Mouse (Mus musculus) liver, embryonic 14.5 days (tissue): ENCODE measurements at regions not wholly inside any gene's neighbourhood (a gene's known extent, or its start where the extent isn't known, plus 50 kb on each side); places are given as distances from the start of the nearest gene placed in this dataset.

Source experiments
- CTCF ChIP-seq: IDR thresholded peaks from 2 replicates; pipeline ENCODE4 v1.5.1; 2016; ENCODE audit warnings: antibody characterized with exemption, low read depth, control low read depth
- EP300 ChIP-seq: IDR thresholded peaks from 2 replicates; pipeline ENCODE4 v1.6.1; 2016; ENCODE audit warnings: antibody characterized with exemption, low read depth

DNA sequence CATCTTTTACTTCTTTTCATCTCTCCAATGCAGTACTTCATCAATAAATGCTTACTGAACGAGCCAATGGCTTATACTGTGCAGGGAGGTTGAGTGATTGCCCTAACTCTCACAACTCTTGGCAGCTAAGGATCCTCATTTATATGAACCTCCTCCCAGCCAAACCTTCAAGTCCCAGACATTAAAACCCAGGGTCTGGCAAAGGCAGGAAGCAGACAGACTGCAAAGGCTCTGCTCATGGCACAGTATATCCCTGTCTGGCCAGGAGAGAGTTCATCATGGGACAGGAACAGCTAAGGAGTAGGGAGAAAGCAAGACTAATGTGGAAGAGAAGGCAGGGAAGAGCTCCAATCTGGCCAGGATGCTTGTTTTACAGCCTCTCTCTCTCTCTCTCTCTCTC is 109.6 kb downstream of the Nuf2 start:
- no peak for TF ChIP-seq CTCF
- TF ChIP-seq EP300 = no peak
